8 mouse cellular contexts compared by ENCODE assay signal in the genomic region with DNA sequence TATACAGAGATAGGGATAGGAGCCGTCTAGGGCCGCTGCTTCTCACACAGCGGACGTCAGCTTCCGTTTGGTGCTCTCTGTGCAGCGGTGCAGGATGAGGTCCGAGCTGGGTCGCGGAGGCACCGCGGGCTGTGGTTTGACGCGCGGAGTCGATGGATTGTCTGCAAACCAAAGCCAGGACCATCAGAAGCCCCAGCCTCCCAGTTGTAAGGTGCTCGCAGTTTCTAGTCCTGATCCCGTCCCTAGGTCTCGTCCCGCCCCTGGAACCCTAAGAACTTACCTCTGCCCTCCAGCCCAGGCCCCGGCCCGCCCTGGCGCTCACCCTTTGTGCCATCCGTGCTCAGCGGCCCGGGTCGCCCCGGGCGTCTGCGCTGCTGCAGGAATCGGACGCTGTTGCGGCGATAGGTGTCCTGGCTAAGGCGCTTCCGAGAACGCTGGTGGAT. TPM values are rescaled to one million over a fixed set of nuclear protein-coding genes. Genes with fewer than 3 reads are reported as not detected.
A peak's percentile ranks its signal among the peaks of the same experiment; 100 is the strongest.
DNase-seq lines count a peak whose midpoint lies in the region; ATAC-seq and TF ChIP-seq lines count a peak whose summit lies in the region.

No protein-coding gene starts in this region.

- H3K36me3 ChIP-seq in E14TG2a.4 (ENCODE audit: insufficient read depth, low read length): no peaks in the 10 kb centered on the region; the same call in 1 of the 2 replicates

- H3K9me3 ChIP-seq in E14TG2a.4 (ENCODE audit: low read length): peaks cover 15% of the 10 kb centered on the region

- H3K27me3 ChIP-seq in E14TG2a.4 (ENCODE audit: insufficient read depth, low read length): peaks cover 74% of the 10 kb centered on the region

- H3K4me1 ChIP-seq in E14TG2a.4 (replicated peaks; ENCODE audit: low read depth, low read length): peaks cover 39% of the 10 kb centered on the region

- ATAC-seq in hematopoietic stem cell, adult 5-6 weeks (replicated peaks in 1 of 2; ENCODE audit: insufficient read depth in 1 of 2, low FRiP score in 2 of 2, low TSS enrichment in 1 of 2, low read depth in 1 of 2, poor library complexity in 2 of 2, severe bottlenecking in 2 of 2): peak; percentile 14 to 19; a peak in 3 of 4 replicates
- ATAC-seq in megakaryocyte progenitor cell, adult 5-6 weeks (replicated peaks; ENCODE audit: poor library complexity): 0 out of 2 replicates have a peak, but pooled peaks have one; percentile 15

- no peak for TF ChIP-seq CTCF in E14TG2a.4 (conservative IDR thresholded peaks at IDR 0.05; ENCODE audit: low read length)

- peak; percentile 51 for DNase-seq in embryo, embryonic 10 days (ENCODE audit: low spot score)
- DNase-seq in embryo, embryonic 9.5 days (ENCODE audit: extremely low spot score): no peak
- DNase-seq in right cerebral cortex, postnatal 36 days (ENCODE audit: low spot score in 2 of 2): no peak
- DNase-seq in MN1 (ENCODE audit: low spot score): no peak
- no peak for DNase-seq in Muller cell, postnatal 12 days (ENCODE audit: inconsistent ontology term)

- H3K4me3 ChIP-seq in E14TG2a.4 (replicated peaks; ENCODE audit: low read length): peak overlapping the region; percentile 73

RNA-seq across cellular contexts. Expression of gene Ncf1, which starts 7.7 kb away (rescaled TPM):
- 61.2 and 107 TPM in 2 replicates for total RNA-seq in hematopoietic stem cell, adult 5-6 weeks (2017)
- 139 and 150 TPM in 2 replicates for total RNA-seq in megakaryocyte progenitor cell, adult 5-6 weeks (2015)
- 155 and 185 TPM in 2 replicates for total RNA-seq in megakaryocyte progenitor cell, adult 5-6 weeks (2017)

RNA-seq across cellular contexts. Expression of gene Gtf2ird2, which starts 37.9 kb away (rescaled TPM):
- 7.8 and 11.9 TPM in 2 replicates for total RNA-seq in hematopoietic stem cell, adult 5-6 weeks (2017)
- 4.2 TPM in 2 replicates for total RNA-seq in megakaryocyte progenitor cell, adult 5-6 weeks (2015)
- total RNA-seq in megakaryocyte progenitor cell, adult 5-6 weeks (2017): 4.2 and 4.7 TPM in 2 replicates

RNA-seq across cellular contexts. Expression of gene Rcc1l, which starts 45.2 kb away (rescaled TPM):
- total RNA-seq in hematopoietic stem cell, adult 5-6 weeks (2017): 8.0 and 9.1 TPM in 2 replicates
- 10.6 and 11.1 TPM in 2 replicates for total RNA-seq in megakaryocyte progenitor cell, adult 5-6 weeks (2015)
- total RNA-seq in megakaryocyte progenitor cell, adult 5-6 weeks (2017): 8.8 and 10.2 TPM in 2 replicates
